Mouse (Mus musculus): Measurements from ENCODE around the gene Gm3238. TPM values are rescaled to one million over a fixed set of nuclear protein-coding genes. Genes with fewer than 3 reads are reported as not detected.
"Not testable (repeated sequence)": the region's sequence is repeated elsewhere in the genome, so short reads cannot be mapped to it uniquely, and the experiment has no call there.

Gene Gm3238
- polyA plus RNA-seq (2014; fragmentation: Nextera tagmentation; extraction: Ambion mirVana) = not detected in 2 replicates

GRCm38 (mm10) chr10:77771225-77771624 is at the start of gene Gm3238:
Gm3238 (minus strand) TSS chr10:77771325.
- not testable (repeated sequence) for H3K4me1 ChIP-seq (replicated peaks; ENCODE audit: control insufficient read depth, insufficient read depth, low read length); H3K4me3 ChIP-seq (ENCODE audit: low read depth, low read length); H3K36me3 ChIP-seq (ENCODE audit: control insufficient read depth, insufficient read depth, low read length); ATAC-seq (ENCODE audit: low FRiP score); H3K27ac ChIP-seq (ENCODE audit: low read depth, low read length); H3K27me3 ChIP-seq (ENCODE audit: control insufficient read depth, insufficient read depth, low read length); H3K9ac ChIP-seq (ENCODE audit: low read depth, low read length); H3K4me2 ChIP-seq (replicated peaks; ENCODE audit: low read depth, low read length); H3K9me3 ChIP-seq (ENCODE audit: control insufficient read depth, low read length); DNase-seq (ENCODE audit: low spot score)
- WGBS = no CpG with 5 or more reads among the region's 1 CpGs

- H3K27me3 ChIP-seq (ENCODE audit: control insufficient read depth, insufficient read depth, low read length) = no peaks in the 10 kb centered on the region
- H3K36me3 ChIP-seq (ENCODE audit: control insufficient read depth, insufficient read depth, low read length) = no peaks in the 10 kb centered on the region
- 43% methylated on average over 4 of the region's 4 CpGs for WGBS
- DNase-seq (ENCODE audit: low spot score) = no peak
- H3K27ac ChIP-seq (ENCODE audit: low read depth, low read length) = no peak overlapping the region
- no peak overlapping the region for H3K4me2 ChIP-seq (replicated peaks; ENCODE audit: low read depth, low read length)
- no peak for ATAC-seq (ENCODE audit: low FRiP score)
- H3K9me3 ChIP-seq (ENCODE audit: control insufficient read depth, low read length) = no peaks in the 10 kb centered on the region
- H3K4me3 ChIP-seq (ENCODE audit: low read depth, low read length) = no peak overlapping the region
- no peak overlapping the region for H3K9ac ChIP-seq (ENCODE audit: low read depth, low read length)
- H3K4me1 ChIP-seq (replicated peaks; ENCODE audit: control insufficient read depth, insufficient read depth, low read length) = no peaks in the 10 kb centered on the region
Measured at GRCm38 (mm10) chr10:77819203-77819602, 48.1 kb upstream of the Gm3238 start.

- Histone ChIP-seq H3K4me1 (replicated peaks; ENCODE audit: control insufficient read depth, insufficient read depth, low read length) (no peaks in the 10 kb centered on the region), H3K27ac (ENCODE audit: low read depth, low read length) (no peak overlapping the region), H3K4me2 (replicated peaks; ENCODE audit: low read depth, low read length) (no peak overlapping the region), H3K9me3 (ENCODE audit: control insufficient read depth, low read length) (no peaks in the 10 kb centered on the region), H3K4me3 (ENCODE audit: low read depth, low read length) (no peak overlapping the region), H3K9ac (ENCODE audit: low read depth, low read length) (no peak overlapping the region), H3K36me3 (ENCODE audit: control insufficient read depth, insufficient read depth, low read length) (no peaks in the 10 kb centered on the region), H3K27me3 (ENCODE audit: control insufficient read depth, insufficient read depth, low read length) (no peaks in the 10 kb centered on the region)
- WGBS = 96% methylated on average over 4 of the region's 4 CpGs
- ATAC-seq (ENCODE audit: low FRiP score) (no peak), DNase-seq (ENCODE audit: low spot score) (no peak)
Measured at GRCm38 (mm10) chr10:77818523-77818922, 47.4 kb upstream of the Gm3238 start.

- Histone ChIP-seq H3K36me3 (ENCODE audit: control insufficient read depth, insufficient read depth, low read length) (no peaks in the 10 kb centered on the region), H3K4me3 (ENCODE audit: low read depth, low read length) (no peak overlapping the region), H3K4me2 (replicated peaks; ENCODE audit: low read depth, low read length) (no peak overlapping the region), H3K27ac (ENCODE audit: low read depth, low read length) (no peak overlapping the region), H3K4me1 (replicated peaks; ENCODE audit: control insufficient read depth, insufficient read depth, low read length) (no peaks in the 10 kb centered on the region), H3K9ac (ENCODE audit: low read depth, low read length) (no peak overlapping the region), H3K9me3 (ENCODE audit: control insufficient read depth, low read length) (no peaks in the 10 kb centered on the region), H3K27me3 (ENCODE audit: control insufficient read depth, insufficient read depth, low read length) (no peaks in the 10 kb centered on the region)
- WGBS = 26% methylated on average over 5 of the region's 5 CpGs
- DNase-seq (ENCODE audit: low spot score) (peak; percentile 58), ATAC-seq (ENCODE audit: low FRiP score) (no peak)
Measured at GRCm38 (mm10) chr10:77815514-77815913, 44.4 kb upstream of the Gm3238 start.

- H3K27ac ChIP-seq (ENCODE audit: low read depth, low read length) = no peak within 1 kb of the TSS
- no peak within 1 kb of the TSS for H3K4me3 ChIP-seq (ENCODE audit: low read depth, low read length)
- DNase-seq (ENCODE audit: low spot score) = no peak
- H3K9ac ChIP-seq (ENCODE audit: low read depth, low read length) = no peak within 1 kb of the TSS
- no peaks in the 10 kb centered on the region for H3K27me3 ChIP-seq (ENCODE audit: control insufficient read depth, insufficient read depth, low read length)
- H3K9me3 ChIP-seq (ENCODE audit: control insufficient read depth, low read length) = no peaks in the 10 kb centered on the region
- H3K4me1 ChIP-seq (replicated peaks; ENCODE audit: control insufficient read depth, insufficient read depth, low read length) = no peaks in the 10 kb centered on the region
- no peaks in the 10 kb centered on the region for H3K36me3 ChIP-seq (ENCODE audit: control insufficient read depth, insufficient read depth, low read length)
- H3K4me2 ChIP-seq (replicated peaks; ENCODE audit: low read depth, low read length) = no peak within 1 kb of the TSS
- 37% methylated on average over 4 of the region's 4 CpGs for WGBS
- ATAC-seq (ENCODE audit: low FRiP score) = no peak
Measured at GRCm38 (mm10) chr10:77814382-77814781, 43.3 kb upstream of the Gm3238 start, which contains the start of gene Gm2696. Gm2696 (plus strand) TSS chr10:77814682.

- Histone ChIP-seq H3K36me3 (ENCODE audit: control insufficient read depth, insufficient read depth, low read length) (no peaks in the 10 kb centered on the region), H3K9ac (ENCODE audit: low read depth, low read length) (no peak within 1 kb of the TSS)
- WGBS = 77% methylated on average over 5 of the region's 5 CpGs
Measured at GRCm38 (mm10) chr10:77811743-77812142, 40.6 kb upstream of the Gm3238 start, which contains the start of gene Gm9507. Gm9507 (minus strand) TSS chr10:77811843.

GRCm38 (mm10) chr10:77804095-77804494 is 33.0 kb upstream of the Gm3238 start:
- no peak overlapping the region for H3K4me2 ChIP-seq (replicated peaks; ENCODE audit: low read depth, low read length)
- no peaks in the 10 kb centered on the region for H3K36me3 ChIP-seq (ENCODE audit: control insufficient read depth, insufficient read depth, low read length)
- no peak overlapping the region for H3K27ac ChIP-seq (ENCODE audit: low read depth, low read length)
- DNase-seq (ENCODE audit: low spot score) (no peak), ATAC-seq (ENCODE audit: low FRiP score) (no peak)
- no peak overlapping the region for H3K9ac ChIP-seq (ENCODE audit: low read depth, low read length)
- no peak overlapping the region for H3K4me3 ChIP-seq (ENCODE audit: low read depth, low read length)
- no peaks in the 10 kb centered on the region for H3K4me1 ChIP-seq (replicated peaks; ENCODE audit: control insufficient read depth, insufficient read depth, low read length)
- no peaks in the 10 kb centered on the region for H3K9me3 ChIP-seq (ENCODE audit: control insufficient read depth, low read length)
- H3K27me3 ChIP-seq (ENCODE audit: control insufficient read depth, insufficient read depth, low read length) = no peaks in the 10 kb centered on the region
- WGBS = 89% methylated on average over 3 of the region's 3 CpGs

More at GRCm38 (mm10) chr10:77811743-77812142, 40.6 kb upstream of the Gm3238 start, which contains the start of gene Gm9507:
- ATAC-seq (ENCODE audit: low FRiP score) (no peak), DNase-seq (ENCODE audit: low spot score) (no peak)
- Histone ChIP-seq H3K4me2 (replicated peaks; ENCODE audit: low read depth, low read length) (no peak within 1 kb of the TSS), H3K4me3 (ENCODE audit: low read depth, low read length) (no peak within 1 kb of the TSS), H3K4me1 (replicated peaks; ENCODE audit: control insufficient read depth, insufficient read depth, low read length) (no peaks in the 10 kb centered on the region), H3K27me3 (ENCODE audit: control insufficient read depth, insufficient read depth, low read length) (no peaks in the 10 kb centered on the region), H3K27ac (ENCODE audit: low read depth, low read length) (no peak within 1 kb of the TSS), H3K9me3 (ENCODE audit: control insufficient read depth, low read length) (no peaks in the 10 kb centered on the region)

- WGBS = 56% methylated on average over 8 of the region's 8 CpGs
- Histone ChIP-seq H3K27ac (ENCODE audit: low read depth, low read length) (0 out of 2 replicates have a peak within 1 kb of the TSS, but pooled peaks have one; percentile 9), H3K36me3 (ENCODE audit: control insufficient read depth, insufficient read depth, low read length) (no peaks in the 10 kb centered on the region), H3K4me2 (replicated peaks; ENCODE audit: low read depth, low read length) (no peak within 1 kb of the TSS), H3K9ac (ENCODE audit: low read depth, low read length) (no peak within 1 kb of the TSS), H3K4me3 (ENCODE audit: low read depth, low read length) (no peak within 1 kb of the TSS), H3K4me1 (replicated peaks; ENCODE audit: control insufficient read depth, insufficient read depth, low read length) (no peaks in the 10 kb centered on the region), H3K27me3 (ENCODE audit: control insufficient read depth, insufficient read depth, low read length) (no peaks in the 10 kb centered on the region), H3K9me3 (ENCODE audit: control insufficient read depth, low read length) (no peaks in the 10 kb centered on the region)
- ATAC-seq (ENCODE audit: low FRiP score) = no peak
- no peak for DNase-seq (ENCODE audit: low spot score)
Measured at GRCm38 (mm10) chr10:77798921-77799508, 27.9 kb upstream of the Gm3238 start, which contains the start of gene Gm19668. Gm19668 (minus strand) TSS chr10:77799133.

Data from hindbrain, embryonic 11.5 days (tissue).